10 mouse cellular contexts compared by ENCODE assay signal in genomic region chr9:22084667-22085021, GRCm38 (mm10). TPM values are rescaled to one million over a fixed set of nuclear protein-coding genes. Genes with fewer than 3 reads are reported as not detected.
DNase-seq lines count a peak whose midpoint lies in the region; ATAC-seq and TF ChIP-seq lines count a peak whose summit lies in the region.
"Had no signal": no experiment of that assay in that cellular context is flagged by ENCODE, and none has a peak within 500 bp of the region (broad histone marks: within the 10 kb centered on the region; RNA-seq: fewer than 3 reads in every experiment).

No protein-coding gene starts in this region.

- DNase-seq in gastrocnemius, adult 2 months, result no peak
- DNase-seq in gastrocnemius, postnatal 4 days (ENCODE audit: low spot score in 2 of 2), result no peak
- no peak for DNase-seq in testis, postnatal 14 days (ENCODE audit: low spot score)
- no peak for DNase-seq in liver, embryonic 13.5 days
- no peak for DNase-seq in frontal cortex, adult 2 months (ENCODE audit: extremely low spot score in 1 of 2, low spot score in 1 of 2)
- no peak for DNase-seq in spleen, postnatal 4 days (ENCODE audit: low spot score in 2 of 2)
- no peak for DNase-seq in ovary, postnatal 10 days (ENCODE audit: low spot score)

- peak overlapping the region; percentile 82 for H3K9ac ChIP-seq in liver, embryonic 13.5 days

- ATAC-seq in liver, embryonic 13.5 days (ENCODE audit: low read depth), result no peak

- TF ChIP-seq CTCF in gastrocnemius, adult 2 months (IDR thresholded peaks at IDR 0.05), result no peak
- TF ChIP-seq CTCF in testis, adult 2 months (IDR thresholded peaks at IDR 0.05; ENCODE audit: control insufficient read depth, insufficient read depth, insufficient replicate concordance, low read depth, low read length), result no peak

- peak overlapping the region; percentile 92 for H3K27ac ChIP-seq in gastrocnemius, adult 2 months
- peak overlapping the region; percentile 98 for H3K27ac ChIP-seq in testis, adult 2 months (ENCODE audit: control insufficient read depth, insufficient read depth, low read depth, low read length)
- peak overlapping the region; percentile 56; the same call in 1 of the 2 replicates for H3K27ac ChIP-seq in liver, embryonic 13.5 days

- intact Hi-C loops in gastrocnemius, adult 2 months (cut with DNase I), result loop anchor here (1.0 kb wide), 1 partner anchor 13 kb away; the partner anchor contains the start of genes Gm49318 and Zfp653

- peaks cover 8% of the 10 kb centered on the region for H3K4me1 ChIP-seq in testis, adult 2 months (ENCODE audit: control insufficient read depth, insufficient read depth, low read length)
- peaks cover 36% of the 10 kb centered on the region for H3K4me1 ChIP-seq in liver, embryonic 13.5 days (replicated peaks)

- H3K27me3 ChIP-seq in testis, adult 2 months (ENCODE audit: control insufficient read depth, insufficient read depth, low read length), result no peaks in the 10 kb centered on the region
- no peaks in the 10 kb centered on the region for H3K27me3 ChIP-seq in liver, embryonic 13.5 days

- H3K4me3 ChIP-seq in gastrocnemius, adult 2 months, result peak overlapping the region; percentile 96
- peak overlapping the region; percentile 99 for H3K4me3 ChIP-seq in testis, adult 2 months (ENCODE audit: control insufficient read depth, low read depth, low read length)
- peak overlapping the region; percentile 78 for H3K4me3 ChIP-seq in liver, embryonic 13.5 days (replicated peaks)

- no peaks in the 10 kb centered on the region for H3K9me3 ChIP-seq in liver, embryonic 13.5 days (replicated peaks)

- peak overlapping the region; percentile 82 for H3K4me2 ChIP-seq in liver, embryonic 13.5 days

- 26% methylated on average over 4 of the region's 4 CpGs for WGBS in liver, embryonic 13.5 days (ENCODE audit: insufficient replicate concordance)

- no peak for TF ChIP-seq POLR2A in testis, adult 2 months (IDR thresholded peaks at IDR 0.05; ENCODE audit: control insufficient read depth, low read depth, low read length)

- peaks cover 1% of the 10 kb centered on the region; the same call in 1 of the 2 replicates for H3K36me3 ChIP-seq in testis, adult 2 months (ENCODE audit: control insufficient read depth, insufficient read depth, low read length)
- peaks cover 21% of the 10 kb centered on the region for H3K36me3 ChIP-seq in liver, embryonic 13.5 days

RNA-seq across cellular contexts. Expression of gene Ecsit, which starts 0.6 kb away (rescaled TPM):
- 10 to 100 TPM; 84.5 to 96.6 TPM for total RNA-seq in gastrocnemius, adult 2 months (2021)
- 10 to 100 TPM; 33.7 to 36.0 TPM for total RNA-seq in gastrocnemius, postnatal 4 days (2021)
- 71.6 and 72.6 TPM in 2 replicates for polyA plus RNA-seq in testis, adult 2 months (2012; rRNA removed)
- polyA plus RNA-seq in liver, embryonic 13.5 days (2015; fragmentation: Nextera tagmentation; extraction: Ambion mirVana), result 33.4 and 34.2 TPM in 2 replicates
- polyA plus RNA-seq in frontal cortex, adult 2 months (2012; rRNA removed), result 62.5 and 64.9 TPM in 2 replicates

RNA-seq across cellular contexts. Expression of gene Zfp653, which starts 13.5 kb away (rescaled TPM):
- 1 to 10 TPM; 4.3 to 4.4 TPM for total RNA-seq in gastrocnemius, adult 2 months (2021)
- total RNA-seq in gastrocnemius, postnatal 4 days (2021), result 1 to 10 TPM; 5.6 to 7.4 TPM
- 43.1 and 44.9 TPM in 2 replicates for polyA plus RNA-seq in testis, adult 2 months (2012; rRNA removed)
- 3.7 and 3.9 TPM in 2 replicates for polyA plus RNA-seq in liver, embryonic 13.5 days (2015; fragmentation: Nextera tagmentation; extraction: Ambion mirVana)
- 38.2 and 39.5 TPM in 2 replicates for polyA plus RNA-seq in frontal cortex, adult 2 months (2012; rRNA removed)

RNA-seq across cellular contexts. Expression of gene Gm49318, which starts 13.6 kb away (rescaled TPM):
- total RNA-seq in gastrocnemius, adult 2 months (2021), result not detected
- total RNA-seq in gastrocnemius, postnatal 4 days (2021), result under 1 TPM in 1 of 2 experiments, not detected in 1; 0.54 TPM
- polyA plus RNA-seq in testis, adult 2 months (2012; rRNA removed), result not detected in 2 replicates
- polyA plus RNA-seq in liver, embryonic 13.5 days (2015; fragmentation: Nextera tagmentation; extraction: Ambion mirVana), result not detected in 2 replicates
- 0.54 TPM in 1 of 2 replicates, not detected in the other for polyA plus RNA-seq in frontal cortex, adult 2 months (2012; rRNA removed)
- total RNA-seq: left cerebral cortex, adult 8-10 months had no signal
- polyA plus RNA-seq: thymus, postnatal 0 days had no signal

RNA-seq across cellular contexts. Expression of gene Cnn1, which starts 14.4 kb away (rescaled TPM):
- total RNA-seq in gastrocnemius, adult 2 months (2021), result 1 to 10 TPM; 3.0 to 3.5 TPM
- total RNA-seq in gastrocnemius, postnatal 4 days (2021), result 1 to 10 TPM; 7.2 to 7.5 TPM
- polyA plus RNA-seq in testis, adult 2 months (2012; rRNA removed), result 5.8 and 22.3 TPM in 2 replicates
- 1.9 and 3.6 TPM in 2 replicates for polyA plus RNA-seq in liver, embryonic 13.5 days (2015; fragmentation: Nextera tagmentation; extraction: Ambion mirVana)
- 1.4 and 2.3 TPM in 2 replicates for polyA plus RNA-seq in frontal cortex, adult 2 months (2012; rRNA removed)

RNA-seq across cellular contexts. Expression of gene Elof1, which starts 32.3 kb away (rescaled TPM):
- total RNA-seq in gastrocnemius, adult 2 months (2021), result 10 to 100 TPM; 35.0 to 39.5 TPM
- total RNA-seq in gastrocnemius, postnatal 4 days (2021), result 10 to 100 TPM; 54.4 to 54.9 TPM
- 1,299 and 1,403 TPM in 2 replicates for polyA plus RNA-seq in testis, adult 2 months (2012; rRNA removed)
- polyA plus RNA-seq in liver, embryonic 13.5 days (2015; fragmentation: Nextera tagmentation; extraction: Ambion mirVana), result 103 and 109 TPM in 2 replicates
- 107 and 121 TPM in 2 replicates for polyA plus RNA-seq in frontal cortex, adult 2 months (2012; rRNA removed)
